Mouse (Mus musculus): Measurements from ENCODE around the gene Scarb1. TPM values are rescaled to one million over a fixed set of nuclear protein-coding genes. Genes with fewer than 3 reads are reported as not detected.
A peak's percentile ranks its signal among the peaks of the same experiment; 100 is the strongest.

The Scarb1 gene
- polyA plus RNA-seq, 1 experiment: 45.0 TPM

GRCm38 (mm10) chr5:125327596-125328385 lies 13.1 kb downstream of the Scarb1 start:
- TF ChIP-seq POLR2A (IDR thresholded peaks at IDR 0.05; ENCODE audit: borderline replicate concordance, extremely low read depth, insufficient read depth, insufficient read length, poor library complexity, severe bottlenecking): no peak
- TF ChIP-seq CTCF (IDR thresholded peaks at IDR 0.05; ENCODE audit: borderline replicate concordance, extremely low read depth, insufficient read depth, insufficient read length): no peak
- DNase-seq (ENCODE audit: low read depth): peak; percentile 87

DNA sequence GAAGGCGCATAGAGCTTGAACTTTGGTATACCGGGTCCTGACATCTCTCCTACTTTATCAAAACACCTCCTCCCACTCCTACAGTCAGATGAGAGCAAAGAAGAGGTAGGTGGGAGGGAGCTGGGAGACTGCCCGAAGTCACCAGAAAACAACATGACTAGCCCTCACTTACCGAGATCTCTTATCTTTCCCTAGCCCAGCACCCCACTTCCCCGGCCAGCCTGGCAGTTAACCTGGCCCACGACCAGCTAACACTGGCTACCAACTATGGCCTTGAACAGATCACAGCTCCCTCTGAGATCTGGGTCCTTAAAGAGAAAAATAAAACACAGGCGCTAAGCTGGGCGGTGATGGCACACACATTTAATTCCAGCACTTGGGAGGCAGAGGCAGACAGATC lies 14.5 kb downstream of the Scarb1 start:
- no peak for DNase-seq (ENCODE audit: low read depth)
- no peak for TF ChIP-seq CTCF (IDR thresholded peaks at IDR 0.05; ENCODE audit: borderline replicate concordance, extremely low read depth, insufficient read depth, insufficient read length)
- TF ChIP-seq POLR2A (IDR thresholded peaks at IDR 0.05; ENCODE audit: borderline replicate concordance, extremely low read depth, insufficient read depth, insufficient read length, poor library complexity, severe bottlenecking): no peak

DNA sequence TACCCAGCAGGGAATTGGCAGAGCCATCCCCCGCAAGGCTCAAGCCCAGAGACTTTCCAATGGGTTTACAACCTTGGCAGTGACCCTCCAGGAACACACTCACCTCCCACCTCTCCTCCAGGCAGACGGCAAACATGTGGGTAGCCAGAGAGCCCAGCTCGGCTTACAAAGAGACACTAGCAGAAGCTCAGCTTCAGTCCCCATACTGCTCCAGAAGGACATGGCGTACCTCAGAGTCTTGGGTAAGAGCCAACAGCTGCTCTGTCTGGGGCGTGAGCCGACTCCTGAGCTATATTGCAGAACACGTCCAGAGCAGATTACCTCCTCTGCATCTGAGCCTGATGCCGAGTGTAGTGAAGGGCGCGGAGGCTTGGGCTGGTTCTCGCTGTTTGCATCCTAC lies 15.0 kb downstream of the Scarb1 start:
- TF ChIP-seq POLR2A (IDR thresholded peaks at IDR 0.05; ENCODE audit: borderline replicate concordance, extremely low read depth, insufficient read depth, insufficient read length, poor library complexity, severe bottlenecking) (no peak), CTCF (IDR thresholded peaks at IDR 0.05; ENCODE audit: borderline replicate concordance, extremely low read depth, insufficient read depth, insufficient read length) (no peak)
- DNase-seq (ENCODE audit: low read depth): peak; percentile 53

DNA sequence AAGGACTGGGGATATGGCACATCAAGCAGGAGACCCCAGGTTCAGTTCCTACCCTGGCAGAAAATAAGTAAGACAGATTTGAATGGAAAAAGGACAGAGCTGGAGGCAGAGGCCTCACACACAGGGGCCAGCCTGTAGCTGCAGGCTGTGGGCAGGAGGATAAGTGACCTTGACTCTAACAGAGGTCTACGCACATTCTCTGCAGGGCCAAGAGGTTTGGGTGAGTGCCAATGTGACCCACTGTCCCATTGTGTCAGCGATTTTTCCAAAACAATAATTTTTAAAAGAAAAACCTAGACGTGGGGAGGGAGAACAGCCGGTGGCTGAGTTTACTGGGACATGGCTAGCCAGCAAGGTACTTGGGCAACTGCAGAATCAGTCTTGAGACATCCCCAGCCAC lies 15.6 kb downstream of the Scarb1 start:
- TF ChIP-seq POLR2A (IDR thresholded peaks at IDR 0.05; ENCODE audit: borderline replicate concordance, extremely low read depth, insufficient read depth, insufficient read length, poor library complexity, severe bottlenecking) (no peak), CTCF (IDR thresholded peaks at IDR 0.05; ENCODE audit: borderline replicate concordance, extremely low read depth, insufficient read depth, insufficient read length) (no peak)
- DNase-seq (ENCODE audit: low read depth): no peak

GRCm38 (mm10) chr5:125323939-125324480 lies 16.9 kb downstream of the Scarb1 start:
- no peak for TF ChIP-seq CTCF (IDR thresholded peaks at IDR 0.05; ENCODE audit: borderline replicate concordance, extremely low read depth, insufficient read depth, insufficient read length)
- TF ChIP-seq POLR2A (IDR thresholded peaks at IDR 0.05; ENCODE audit: borderline replicate concordance, extremely low read depth, insufficient read depth, insufficient read length, poor library complexity, severe bottlenecking): no peak
- no peak for DNase-seq (ENCODE audit: low read depth)

- TF ChIP-seq POLR2A (IDR thresholded peaks at IDR 0.05; ENCODE audit: borderline replicate concordance, extremely low read depth, insufficient read depth, insufficient read length, poor library complexity, severe bottlenecking) (no peak), CTCF (IDR thresholded peaks at IDR 0.05; ENCODE audit: borderline replicate concordance, extremely low read depth, insufficient read depth, insufficient read length) (no peak)
- DNase-seq (ENCODE audit: low read depth): no peak
These were observed 17.8 kb downstream of the Scarb1 start for GRCm38 (mm10) chr5:125323128-125323527.

DNA sequence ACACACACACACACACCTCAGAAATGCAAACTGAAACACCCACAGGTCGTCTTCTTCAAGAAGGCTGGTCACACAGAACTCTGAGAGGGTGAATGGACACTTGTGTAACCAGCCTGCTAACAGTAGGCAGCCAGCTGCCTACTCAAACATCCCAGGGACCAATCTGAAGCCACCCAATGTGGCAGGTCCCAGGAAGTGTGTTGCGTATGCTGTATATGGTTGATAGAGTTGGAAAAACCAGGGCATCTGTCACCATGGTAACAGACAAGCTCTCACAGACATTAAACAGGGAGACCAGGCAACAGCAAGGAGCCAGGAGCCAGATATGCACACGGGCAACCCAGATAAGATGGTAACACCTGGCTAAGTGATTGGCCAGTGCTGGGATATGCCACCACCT lies 19.1 kb downstream of the Scarb1 start:
- DNase-seq (ENCODE audit: low read depth): no peak
- TF ChIP-seq POLR2A (IDR thresholded peaks at IDR 0.05; ENCODE audit: borderline replicate concordance, extremely low read depth, insufficient read depth, insufficient read length, poor library complexity, severe bottlenecking): no peak
- no peak for TF ChIP-seq CTCF (IDR thresholded peaks at IDR 0.05; ENCODE audit: borderline replicate concordance, extremely low read depth, insufficient read depth, insufficient read length)

DNA sequence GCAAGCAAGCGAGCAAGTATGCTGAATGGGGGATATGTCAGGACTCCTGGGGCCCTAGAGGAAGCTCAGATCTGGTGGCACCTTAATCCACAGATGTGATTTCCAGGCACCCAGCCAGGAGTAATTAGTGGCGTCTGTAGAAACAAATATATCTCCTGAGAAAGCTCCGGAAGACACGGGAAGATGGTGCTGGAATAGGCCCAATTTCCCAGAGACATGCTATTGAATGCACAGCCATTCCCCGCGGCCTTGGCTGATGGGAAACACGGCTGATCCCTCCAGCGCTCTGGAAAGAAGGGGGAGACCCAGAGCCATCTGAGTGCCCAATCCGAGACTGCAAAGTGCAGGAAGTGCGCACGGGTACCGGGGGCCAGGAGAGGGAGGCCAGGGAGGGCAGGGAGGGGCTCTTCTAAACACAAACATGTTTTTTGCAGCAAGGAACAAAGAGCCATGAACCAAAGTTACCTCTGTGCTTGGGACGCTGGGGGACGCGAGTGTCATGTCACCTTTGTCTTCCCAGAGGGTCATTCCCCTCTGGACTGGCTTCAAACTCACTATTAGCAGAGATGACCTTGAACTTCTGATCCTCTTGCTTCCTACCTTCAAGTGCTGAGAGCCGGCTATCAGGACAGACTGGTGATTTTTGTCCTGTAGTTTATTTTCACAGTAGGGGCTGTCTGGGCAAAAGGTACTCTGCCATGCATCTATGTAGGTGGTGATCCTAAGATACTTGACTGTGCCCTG lies 21.7 kb downstream of the Scarb1 start:
- no peak for TF ChIP-seq CTCF (IDR thresholded peaks at IDR 0.05; ENCODE audit: borderline replicate concordance, extremely low read depth, insufficient read depth, insufficient read length)
- no peak for TF ChIP-seq POLR2A (IDR thresholded peaks at IDR 0.05; ENCODE audit: borderline replicate concordance, extremely low read depth, insufficient read depth, insufficient read length, poor library complexity, severe bottlenecking)
- peak; percentile 80 for DNase-seq (ENCODE audit: low read depth)

- no peak for DNase-seq (ENCODE audit: low read depth)
- TF ChIP-seq POLR2A (IDR thresholded peaks at IDR 0.05; ENCODE audit: borderline replicate concordance, extremely low read depth, insufficient read depth, insufficient read length, poor library complexity, severe bottlenecking) (no peak), CTCF (IDR thresholded peaks at IDR 0.05; ENCODE audit: borderline replicate concordance, extremely low read depth, insufficient read depth, insufficient read length) (no peak)
These were observed 22.9 kb downstream of the Scarb1 start for GRCm38 (mm10) chr5:125317953-125318352.

- DNase-seq (ENCODE audit: low read depth): no peak
- TF ChIP-seq CTCF (IDR thresholded peaks at IDR 0.05; ENCODE audit: borderline replicate concordance, extremely low read depth, insufficient read depth, insufficient read length): no peak
- TF ChIP-seq POLR2A (IDR thresholded peaks at IDR 0.05; ENCODE audit: borderline replicate concordance, extremely low read depth, insufficient read depth, insufficient read length, poor library complexity, severe bottlenecking): no peak
These were observed 23.6 kb downstream of the Scarb1 start for GRCm38 (mm10) chr5:125317296-125317695.

- no peak for DNase-seq (ENCODE audit: low read depth)
- TF ChIP-seq POLR2A (IDR thresholded peaks at IDR 0.05; ENCODE audit: borderline replicate concordance, extremely low read depth, insufficient read depth, insufficient read length, poor library complexity, severe bottlenecking): no peak
- no peak for TF ChIP-seq CTCF (IDR thresholded peaks at IDR 0.05; ENCODE audit: borderline replicate concordance, extremely low read depth, insufficient read depth, insufficient read length)
These were observed 24.1 kb downstream of the Scarb1 start for GRCm38 (mm10) chr5:125316771-125317170.
